Mouse (Mus musculus): Measurements from ENCODE around the gene Helz2. TPM values are rescaled to one million over a fixed set of nuclear protein-coding genes. Genes with fewer than 3 reads are reported as not detected.
"Not testable (repeated sequence)": the region's sequence is repeated elsewhere in the genome, so short reads cannot be mapped to it uniquely, and the experiment has no call there.

Gene Helz2
- total and polyA plus RNA-seq, 3 experiments: 9.2 to 14.1 (median 11.2) TPM

DNA sequence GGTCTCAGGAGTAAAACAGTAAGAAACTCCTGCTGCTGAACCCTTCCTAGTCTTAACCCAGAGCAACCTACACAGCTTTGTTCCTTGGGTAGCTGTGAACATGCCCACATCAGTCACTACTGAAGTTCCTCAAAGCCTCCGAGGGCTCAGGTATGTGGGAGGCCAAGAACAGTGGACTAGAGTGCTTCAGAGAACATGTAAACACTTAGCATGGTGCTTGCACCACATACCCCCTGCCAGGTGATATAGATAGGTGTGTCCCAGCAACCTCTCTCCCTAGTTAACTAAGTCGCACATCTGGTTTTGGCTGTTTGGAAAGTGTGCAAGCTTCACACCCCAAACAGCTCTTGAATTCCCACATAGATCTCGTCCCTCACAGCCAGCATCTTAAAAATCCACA is 40.2 kb downstream of the Helz2 start:
- H3K9ac ChIP-seq (ENCODE audit: low read depth, low read length): no peak overlapping the region
- TF ChIP-seq CTCF (IDR thresholded peaks at IDR 0.05) (no peak), POLR2A (IDR thresholded peaks at IDR 0.05; ENCODE audit: insufficient read depth, low read depth, low read length) (no peak), EP300 (IDR thresholded peaks at IDR 0.05; ENCODE audit: insufficient read depth, low read depth, low read length) (no peak)
- H3K27ac ChIP-seq: no peak overlapping the region
- no peaks in the 10 kb centered on the region for H3K79me2 ChIP-seq (replicated peaks; ENCODE audit: control insufficient read depth, insufficient read depth, low read length)
- intact Hi-C loops (cut with DNase I): no loop called here
- H3K4me3 ChIP-seq: no peak overlapping the region
- DNase-seq: no peak
- H3K36me3 ChIP-seq (ENCODE audit: control insufficient read depth, insufficient read depth, low read length): no peaks in the 10 kb centered on the region
- no peaks in the 10 kb centered on the region for H3K4me1 ChIP-seq (ENCODE audit: control insufficient read depth, insufficient read depth, low read length)
- H3K27me3 ChIP-seq (ENCODE audit: control insufficient read depth, insufficient read depth, low read length): no peaks in the 10 kb centered on the region
- 67% methylated on average over 3 of the region's 3 CpGs for WGBS

DNA sequence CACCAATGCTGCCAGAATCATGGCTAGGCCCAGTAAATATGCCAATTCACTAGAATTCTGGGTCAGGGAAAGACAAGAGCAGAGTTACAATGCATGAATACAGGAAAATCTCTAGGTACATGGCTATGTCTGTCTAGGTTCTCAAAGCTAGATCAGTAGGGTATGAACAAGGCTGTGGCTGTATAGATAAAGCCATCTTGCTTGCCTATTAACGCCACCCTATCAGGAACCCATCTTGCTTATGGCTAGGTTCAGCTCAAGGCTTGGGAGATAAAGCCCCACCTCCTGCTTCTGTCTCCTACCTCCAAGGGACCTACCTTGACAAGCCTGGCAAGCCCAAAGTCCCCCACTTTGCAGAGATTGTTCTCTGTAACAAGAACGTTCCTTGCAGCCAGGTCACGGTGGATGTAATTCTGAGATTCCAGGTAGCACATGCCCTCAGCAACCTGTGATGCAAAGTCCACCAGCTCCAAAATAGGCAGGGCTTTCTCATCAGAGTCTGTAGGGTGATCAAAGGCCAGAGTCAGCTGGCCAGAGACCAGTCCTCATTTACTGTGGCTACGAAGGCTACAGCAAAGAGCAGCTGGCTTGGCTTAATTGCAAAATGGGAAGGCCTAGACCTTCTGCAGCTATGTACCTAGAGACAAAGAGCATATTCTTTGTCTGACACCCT is 45.1 kb downstream of the Helz2 start:
- whole genome bisulfite sequencing: 83% methylated on average over 4 of the region's 4 CpGs
- H3K4me1 ChIP-seq (ENCODE audit: control insufficient read depth, insufficient read depth, low read length): no peaks in the 10 kb centered on the region
- H3K4me3 ChIP-seq: no peak overlapping the region
- no peaks in the 10 kb centered on the region for H3K27me3 ChIP-seq (ENCODE audit: control insufficient read depth, insufficient read depth, low read length)
- intact Hi-C loops (cut with DNase I): no loop called here
- no peaks in the 10 kb centered on the region for H3K36me3 ChIP-seq (ENCODE audit: control insufficient read depth, insufficient read depth, low read length)
- H3K27ac ChIP-seq: no peak overlapping the region
- no peak for TF ChIP-seq EP300 (IDR thresholded peaks at IDR 0.05; ENCODE audit: insufficient read depth, low read depth, low read length)
- no peak for TF ChIP-seq CTCF (IDR thresholded peaks at IDR 0.05)
- TF ChIP-seq POLR2A (IDR thresholded peaks at IDR 0.05; ENCODE audit: insufficient read depth, low read depth, low read length): no peak
- no peaks in the 10 kb centered on the region for H3K79me2 ChIP-seq (replicated peaks; ENCODE audit: control insufficient read depth, insufficient read depth, low read length)
- DNase-seq: no peak
- no peak overlapping the region for H3K9ac ChIP-seq (ENCODE audit: low read depth, low read length)

DNA sequence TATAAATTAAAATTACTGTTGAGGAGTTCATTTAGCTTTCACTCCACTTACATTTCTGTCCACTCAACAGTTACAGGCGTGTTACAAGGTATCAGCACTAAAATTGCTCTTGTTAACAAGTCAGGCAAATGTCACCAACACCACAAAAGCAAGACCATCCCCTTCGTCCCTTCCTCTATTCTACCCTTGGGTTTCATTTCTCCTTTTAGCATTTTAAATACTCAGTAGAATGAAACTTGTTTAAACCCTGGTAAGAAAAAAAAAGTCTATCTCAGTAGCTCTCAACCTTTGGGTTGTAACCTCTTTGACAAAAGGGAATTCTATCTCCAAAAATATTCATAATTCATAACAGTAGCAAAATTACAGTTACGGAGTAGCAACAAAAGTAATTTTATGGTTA is 48.8 kb downstream of the Helz2 start:
- H3K4me3 ChIP-seq: no peak overlapping the region
- H3K9ac ChIP-seq (ENCODE audit: low read depth, low read length): no peak overlapping the region
- TF ChIP-seq CTCF (IDR thresholded peaks at IDR 0.05) (no peak), POLR2A (IDR thresholded peaks at IDR 0.05; ENCODE audit: insufficient read depth, low read depth, low read length) (no peak), EP300 (IDR thresholded peaks at IDR 0.05; ENCODE audit: insufficient read depth, low read depth, low read length) (no peak)
- H3K27me3 ChIP-seq (ENCODE audit: control insufficient read depth, insufficient read depth, low read length): no peaks in the 10 kb centered on the region
- H3K36me3 ChIP-seq (ENCODE audit: control insufficient read depth, insufficient read depth, low read length): peaks cover 6% of the 10 kb centered on the region; the same call in 1 of the 2 replicates
- no peak for DNase-seq
- peaks cover 8% of the 10 kb centered on the region for H3K4me1 ChIP-seq (ENCODE audit: control insufficient read depth, insufficient read depth, low read length)
- no peak overlapping the region for H3K27ac ChIP-seq
- intact Hi-C loops (cut with DNase I): no loop called here
- WGBS: 60% methylated on average over 3 of the region's 3 CpGs
- H3K79me2 ChIP-seq (replicated peaks; ENCODE audit: control insufficient read depth, insufficient read depth, low read length): no peaks in the 10 kb centered on the region

- 65% methylated on average over 4 of the region's 4 CpGs for WGBS
- TF ChIP-seq CTCF (IDR thresholded peaks at IDR 0.05) (no peak), EP300 (IDR thresholded peaks at IDR 0.05; ENCODE audit: insufficient read depth, low read depth, low read length) (no peak), POLR2A (IDR thresholded peaks at IDR 0.05; ENCODE audit: insufficient read depth, low read depth, low read length) (no peak)
- no peak overlapping the region for H3K4me3 ChIP-seq
- H3K36me3 ChIP-seq (ENCODE audit: control insufficient read depth, insufficient read depth, low read length): peaks cover 6% of the 10 kb centered on the region; the same call in 1 of the 2 replicates
- no peak overlapping the region for H3K27ac ChIP-seq
- H3K79me2 ChIP-seq (replicated peaks; ENCODE audit: control insufficient read depth, insufficient read depth, low read length): no peaks in the 10 kb centered on the region
- intact Hi-C loops (cut with DNase I): no loop called here
- no peak overlapping the region for H3K9ac ChIP-seq (ENCODE audit: low read depth, low read length)
- H3K27me3 ChIP-seq (ENCODE audit: control insufficient read depth, insufficient read depth, low read length): no peaks in the 10 kb centered on the region
- H3K4me1 ChIP-seq (ENCODE audit: control insufficient read depth, insufficient read depth, low read length): peaks cover 8% of the 10 kb centered on the region
- no peak for DNase-seq
Measured at GRCm38 (mm10) chr2:181191936-181192335, 49.9 kb downstream of the Helz2 start.

GRCm38 (mm10) chr2:181191385-181191784 is 50.4 kb downstream of the Helz2 start:
- intact Hi-C loops (cut with DNase I); H3K4me1 ChIP-seq (ENCODE audit: control insufficient read depth, insufficient read depth, low read length); H3K27ac ChIP-seq; H3K36me3 ChIP-seq (ENCODE audit: control insufficient read depth, insufficient read depth, low read length); H3K4me3 ChIP-seq; H3K79me2 ChIP-seq (replicated peaks; ENCODE audit: control insufficient read depth, insufficient read depth, low read length); H3K9ac ChIP-seq (ENCODE audit: low read depth, low read length); DNase-seq; H3K27me3 ChIP-seq (ENCODE audit: control insufficient read depth, insufficient read depth, low read length): not testable (repeated sequence)
- 54% methylated on average over 4 of the region's 4 CpGs for WGBS

GRCm38 (mm10) chr2:181189321-181189720 is 52.5 kb downstream of the Helz2 start:
- peaks cover 8% of the 10 kb centered on the region for H3K4me1 ChIP-seq (ENCODE audit: control insufficient read depth, insufficient read depth, low read length)
- intact Hi-C loops (cut with DNase I): loop anchor here (2.0 to 10.0 kb wide), 4 partner anchors 21 to 395 kb away; partner anchors contain the start of gene Uckl1
- no peak overlapping the region for H3K4me3 ChIP-seq
- H3K36me3 ChIP-seq (ENCODE audit: control insufficient read depth, insufficient read depth, low read length): peaks cover 6% of the 10 kb centered on the region; the same call in 1 of the 2 replicates
- H3K79me2 ChIP-seq (replicated peaks; ENCODE audit: control insufficient read depth, insufficient read depth, low read length): no peaks in the 10 kb centered on the region
- H3K9ac ChIP-seq (ENCODE audit: low read depth, low read length): no peak overlapping the region
- DNase-seq: no peak
- WGBS: 50% methylated on average over 1 of the region's 1 CpGs
- no peaks in the 10 kb centered on the region for H3K27me3 ChIP-seq (ENCODE audit: control insufficient read depth, insufficient read depth, low read length)
- TF ChIP-seq POLR2A (IDR thresholded peaks at IDR 0.05; ENCODE audit: insufficient read depth, low read depth, low read length) (no peak), EP300 (IDR thresholded peaks at IDR 0.05; ENCODE audit: insufficient read depth, low read depth, low read length) (no peak), CTCF (IDR thresholded peaks at IDR 0.05) (no peak)
- peak overlapping the region; percentile 89 for H3K27ac ChIP-seq

Data from heart, adult 2 months (tissue).